Mouse (Mus musculus): ENCODE results near the gene Bcas3. TPM values are rescaled to one million over a fixed set of nuclear protein-coding genes. Genes with fewer than 3 reads are reported as not detected.

Bcas3 gene
- total RNA-seq, 1 experiment from 2014 or later, result 19.2 TPM

DNA sequence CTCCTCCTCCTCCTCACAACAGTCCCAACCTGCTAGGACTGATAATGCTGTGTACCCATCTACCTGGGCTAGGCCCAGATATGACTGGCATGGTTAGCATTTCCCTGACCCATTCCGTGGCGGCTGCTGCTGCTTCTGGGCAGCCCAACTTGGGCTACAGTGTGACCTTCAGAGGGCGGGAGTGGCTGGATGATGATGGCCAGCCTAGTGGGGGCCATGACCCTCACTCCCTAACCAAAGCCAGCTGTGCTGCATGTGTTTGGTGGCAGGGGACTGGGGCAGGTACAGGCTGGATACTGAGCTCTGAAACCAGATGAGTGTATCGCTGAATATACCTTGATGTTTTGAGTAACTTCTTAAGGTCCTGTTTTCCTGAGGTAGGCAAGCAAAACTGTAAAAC lies 470.8 kb downstream of the Bcas3 start:
- no peak for ATAC-seq (replicated peaks; ENCODE audit: insufficient number of reproducible peaks, low FRiP score, low TSS enrichment, poor library complexity, severe bottlenecking)

DNA sequence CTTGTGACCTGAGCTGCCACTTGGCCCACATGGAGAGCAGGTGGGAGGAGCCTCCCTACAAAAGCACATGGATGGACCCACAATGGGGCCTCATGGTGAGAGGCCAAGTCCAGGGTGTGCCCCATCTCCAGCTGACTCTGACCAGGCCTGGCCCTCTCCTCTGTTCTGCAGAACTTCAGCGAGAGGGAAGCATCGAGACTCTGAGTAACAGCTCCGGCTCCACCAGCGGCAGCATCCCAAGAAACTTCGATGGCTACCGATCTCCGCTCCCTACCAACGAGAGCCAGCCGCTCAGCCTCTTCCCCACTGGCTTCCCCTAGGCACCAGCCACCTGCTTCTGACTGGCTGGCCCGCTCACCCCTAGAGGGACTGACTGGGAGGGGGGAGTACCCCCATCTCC lies 472.1 kb downstream of the Bcas3 start:
- no peak for ATAC-seq (replicated peaks; ENCODE audit: insufficient number of reproducible peaks, low FRiP score, low TSS enrichment, poor library complexity, severe bottlenecking)

- no peak for ATAC-seq (replicated peaks; ENCODE audit: insufficient number of reproducible peaks, low FRiP score, low TSS enrichment, poor library complexity, severe bottlenecking)
Observed at GRCm38 (mm10) chr11:85825823-85826222, 472.9 kb downstream of the Bcas3 start.

- ATAC-seq (replicated peaks; ENCODE audit: insufficient number of reproducible peaks, low FRiP score, low TSS enrichment, poor library complexity, severe bottlenecking), result no peak
Observed at GRCm38 (mm10) chr11:85827342-85827741, 474.4 kb downstream of the Bcas3 start.

- no peak for ATAC-seq (replicated peaks; ENCODE audit: insufficient number of reproducible peaks, low FRiP score, low TSS enrichment, poor library complexity, severe bottlenecking)
Observed at GRCm38 (mm10) chr11:85828691-85829519, 475.9 kb downstream of the Bcas3 start.

- ATAC-seq (replicated peaks; ENCODE audit: insufficient number of reproducible peaks, low FRiP score, low TSS enrichment, poor library complexity, severe bottlenecking), result no peak
Observed at GRCm38 (mm10) chr11:85829520-85830440, 476.8 kb downstream of the Bcas3 start.

DNA sequence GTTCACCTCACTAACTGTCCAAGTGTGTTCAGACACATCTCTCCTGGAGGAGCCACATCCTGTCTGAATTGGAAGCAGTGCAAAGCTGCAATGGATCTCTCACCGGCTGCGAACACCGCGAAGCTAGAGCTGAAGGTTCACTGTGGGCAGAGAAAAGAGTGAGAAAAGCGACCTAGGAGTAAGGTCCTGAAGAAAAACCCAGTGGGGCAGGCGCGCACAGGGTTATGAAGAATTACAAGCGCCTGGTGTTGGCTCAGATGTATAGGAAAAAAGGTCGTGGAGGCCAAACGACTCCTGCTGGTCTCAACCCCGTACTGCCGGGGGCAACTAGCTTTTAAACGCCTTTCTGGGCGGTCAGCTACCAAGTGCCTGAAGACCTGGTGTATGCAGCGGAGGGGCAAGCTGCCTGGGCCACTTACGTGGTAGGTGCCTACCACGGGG lies 478.0 kb downstream of the Bcas3 start:
- ATAC-seq (replicated peaks; ENCODE audit: insufficient number of reproducible peaks, low FRiP score, low TSS enrichment, poor library complexity, severe bottlenecking), result no peak

- ATAC-seq (replicated peaks; ENCODE audit: insufficient number of reproducible peaks, low FRiP score, low TSS enrichment, poor library complexity, severe bottlenecking), result no peak
Observed at GRCm38 (mm10) chr11:85831656-85832230, 478.8 kb downstream of the Bcas3 start.

DNA sequence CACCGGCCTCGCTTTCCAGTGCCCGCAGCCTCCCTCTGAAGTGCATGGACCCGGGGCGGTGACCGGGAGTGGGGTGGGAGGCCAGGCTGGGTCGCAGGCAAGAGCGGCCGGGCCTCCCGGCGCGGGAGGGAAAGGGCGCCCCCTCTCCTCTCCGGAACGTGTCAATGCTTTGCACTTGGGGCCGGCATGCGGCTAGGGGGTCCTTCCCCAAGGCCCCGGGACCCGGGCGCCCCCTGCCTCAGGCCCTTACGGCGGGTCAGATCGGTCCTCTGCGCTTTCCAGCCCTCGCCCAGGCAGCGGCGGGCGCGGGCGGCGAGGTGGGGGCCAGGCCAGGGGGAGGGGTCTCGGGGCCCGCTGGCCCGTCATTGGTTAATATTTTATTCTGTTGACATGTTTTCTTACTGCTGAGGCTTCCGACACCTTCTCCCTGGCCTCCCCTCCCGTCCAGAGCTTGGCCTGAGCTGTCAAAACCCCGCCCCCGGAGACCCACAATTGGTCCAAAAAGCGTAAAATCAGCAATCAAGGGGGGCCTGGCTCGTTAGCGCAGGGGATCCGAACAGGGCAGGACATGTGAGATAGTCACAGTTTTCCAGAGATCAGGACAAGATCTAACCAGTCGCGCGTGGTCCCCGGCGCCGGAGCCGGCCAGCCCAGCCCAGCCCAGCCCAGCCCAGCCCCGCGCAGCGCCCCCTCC lies 479.4 kb downstream of the Bcas3 start, which contains the start of gene Tbx2:
Gene Tbx2 (plus strand): TSS at position 321 of the 694 bp plus-strand sequence.
- ATAC-seq (replicated peaks; ENCODE audit: insufficient number of reproducible peaks, low FRiP score, low TSS enrichment, poor library complexity, severe bottlenecking), result no peak

GRCm38 (mm10) chr11:85833081-85833521 lies 480.1 kb downstream of the Bcas3 start:
- ATAC-seq (replicated peaks; ENCODE audit: insufficient number of reproducible peaks, low FRiP score, low TSS enrichment, poor library complexity, severe bottlenecking), result no peak

GRCm38 (mm10) chr11:85833761-85834385 lies 480.9 kb downstream of the Bcas3 start:
- ATAC-seq (replicated peaks; ENCODE audit: insufficient number of reproducible peaks, low FRiP score, low TSS enrichment, poor library complexity, severe bottlenecking), result no peak

DNA sequence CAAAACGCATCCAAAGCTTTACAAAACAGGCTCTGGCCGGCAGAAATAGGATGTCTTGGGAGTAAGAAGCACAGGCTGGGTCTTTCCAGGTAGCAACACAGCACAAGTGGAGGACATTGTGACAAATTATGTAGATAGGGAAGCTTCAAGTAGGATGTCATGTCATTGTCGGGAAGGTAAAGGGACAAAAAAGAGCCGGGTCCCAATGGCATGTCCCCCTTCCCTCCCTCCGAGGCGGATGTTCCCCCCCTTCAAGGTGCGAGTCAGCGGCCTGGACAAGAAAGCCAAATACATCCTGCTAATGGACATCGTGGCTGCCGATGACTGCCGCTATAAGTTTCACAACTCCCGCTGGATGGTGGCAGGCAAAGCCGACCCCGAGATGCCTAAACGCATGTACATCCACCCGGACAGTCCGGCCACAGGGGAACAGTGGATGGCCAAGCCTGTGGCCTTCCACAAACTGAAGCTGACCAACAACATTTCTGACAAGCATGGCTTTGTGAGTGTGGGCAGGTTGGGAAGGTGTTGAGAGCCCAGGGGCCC lies 481.5 kb downstream of the Bcas3 start:
- no peak for ATAC-seq (replicated peaks; ENCODE audit: insufficient number of reproducible peaks, low FRiP score, low TSS enrichment, poor library complexity, severe bottlenecking)

DNA sequence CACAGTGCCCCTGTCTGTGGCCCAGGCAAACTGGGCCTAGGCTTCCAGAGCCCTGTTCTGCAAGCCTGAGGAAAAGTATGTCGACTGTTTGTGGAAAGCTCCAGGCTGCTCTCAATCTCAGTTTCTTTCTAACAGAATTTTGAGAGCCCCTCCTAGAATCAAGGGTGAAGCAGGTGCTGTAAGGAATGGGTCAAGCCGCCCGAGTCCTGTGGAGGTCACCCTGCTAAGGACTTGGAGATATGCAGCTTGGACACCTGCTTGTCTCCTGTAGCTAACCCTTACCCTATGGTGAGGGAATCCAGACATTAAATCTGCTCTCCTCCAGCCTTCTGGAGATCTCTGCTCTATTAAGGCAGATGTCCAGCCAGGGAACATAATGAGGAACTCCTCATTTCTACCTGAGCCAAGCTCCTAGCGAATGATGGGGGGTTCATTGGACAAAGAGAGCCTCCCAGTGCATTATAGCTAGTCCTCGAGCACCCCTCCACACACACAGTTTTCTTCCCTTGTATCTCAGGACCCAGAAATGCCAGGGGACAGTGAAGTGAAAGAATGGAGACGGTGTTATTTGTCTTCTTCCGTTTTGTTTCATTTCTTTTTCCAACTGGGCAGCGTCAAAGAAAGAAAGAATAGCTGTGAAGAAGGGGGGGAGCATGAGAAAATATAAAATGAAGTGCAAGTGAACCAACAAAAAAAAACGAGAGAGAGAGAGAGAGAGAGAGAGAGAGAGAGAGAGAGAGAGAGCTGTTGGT lies 482.2 kb downstream of the Bcas3 start:
- no peak for ATAC-seq (replicated peaks; ENCODE audit: insufficient number of reproducible peaks, low FRiP score, low TSS enrichment, poor library complexity, severe bottlenecking)

DNA sequence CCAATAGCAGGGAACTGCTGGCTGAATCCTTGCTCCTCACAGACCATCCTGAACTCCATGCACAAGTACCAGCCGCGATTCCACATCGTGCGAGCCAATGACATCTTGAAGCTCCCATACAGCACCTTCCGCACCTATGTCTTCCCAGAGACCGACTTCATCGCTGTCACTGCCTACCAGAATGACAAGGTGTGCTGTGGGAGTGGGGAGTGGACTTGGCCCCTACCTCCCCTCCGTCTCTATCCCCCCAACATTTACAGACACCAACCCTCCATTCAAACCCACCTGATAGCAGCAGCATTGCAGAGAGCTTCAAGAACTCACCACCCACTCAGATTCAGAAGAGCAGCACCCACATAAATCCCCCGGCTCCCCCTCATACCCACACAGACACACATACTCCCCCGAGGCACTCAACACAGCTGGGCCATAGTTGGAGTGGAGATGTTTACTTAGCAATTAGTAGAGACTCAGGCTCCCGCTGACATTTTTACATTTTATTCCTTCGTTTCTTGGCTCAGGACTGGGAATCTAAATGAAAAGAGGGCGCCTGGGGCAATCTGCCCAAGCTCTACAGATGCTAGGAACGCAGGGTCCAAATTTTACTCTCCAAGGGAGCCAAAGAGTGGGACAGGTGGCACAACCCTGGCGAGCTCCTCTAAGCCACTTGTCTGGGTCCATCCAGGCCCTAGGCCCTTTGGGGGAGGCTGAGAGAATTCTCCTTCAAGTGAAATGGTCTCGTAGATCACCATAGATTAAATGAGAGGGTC lies 483.0 kb downstream of the Bcas3 start:
- ATAC-seq (replicated peaks; ENCODE audit: insufficient number of reproducible peaks, low FRiP score, low TSS enrichment, poor library complexity, severe bottlenecking), result no peak

DNA sequence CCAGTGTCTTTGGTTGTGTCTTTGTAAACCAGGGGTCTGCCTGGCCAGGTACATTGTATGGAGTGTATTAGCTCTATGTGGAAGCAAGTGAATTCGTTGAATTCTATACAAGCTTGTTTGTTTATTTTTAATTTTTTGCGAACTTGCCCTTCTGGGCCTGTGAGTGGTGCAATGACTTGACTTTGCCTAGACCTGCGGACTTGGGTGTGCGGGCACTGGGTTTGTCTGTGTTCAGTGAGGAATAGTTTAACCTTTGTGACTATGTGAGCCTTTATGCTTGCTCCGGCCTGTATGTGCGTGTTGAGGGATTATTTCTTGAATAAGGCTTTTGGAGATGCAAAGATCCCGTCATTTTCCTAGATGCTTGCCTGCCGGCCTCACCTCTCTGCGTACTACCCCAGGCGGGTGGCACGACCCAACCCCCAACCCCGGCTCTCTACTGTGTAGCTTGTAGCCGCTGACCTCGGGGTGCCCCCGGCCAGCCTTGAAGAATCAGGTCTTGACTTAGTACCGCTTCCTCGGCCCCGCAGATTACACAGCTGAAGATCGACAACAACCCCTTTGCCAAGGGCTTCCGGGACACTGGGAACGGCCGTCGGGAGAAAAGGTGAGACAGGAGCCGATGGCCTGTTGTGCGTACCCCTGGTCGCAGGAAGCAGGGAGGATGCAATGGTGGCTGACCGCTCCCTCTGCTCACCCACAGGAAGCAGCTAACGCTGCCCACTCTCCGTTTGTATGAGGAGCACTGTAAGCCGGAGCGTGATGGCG lies 483.7 kb downstream of the Bcas3 start:
- no peak for ATAC-seq (replicated peaks; ENCODE audit: insufficient number of reproducible peaks, low FRiP score, low TSS enrichment, poor library complexity, severe bottlenecking)

DNA sequence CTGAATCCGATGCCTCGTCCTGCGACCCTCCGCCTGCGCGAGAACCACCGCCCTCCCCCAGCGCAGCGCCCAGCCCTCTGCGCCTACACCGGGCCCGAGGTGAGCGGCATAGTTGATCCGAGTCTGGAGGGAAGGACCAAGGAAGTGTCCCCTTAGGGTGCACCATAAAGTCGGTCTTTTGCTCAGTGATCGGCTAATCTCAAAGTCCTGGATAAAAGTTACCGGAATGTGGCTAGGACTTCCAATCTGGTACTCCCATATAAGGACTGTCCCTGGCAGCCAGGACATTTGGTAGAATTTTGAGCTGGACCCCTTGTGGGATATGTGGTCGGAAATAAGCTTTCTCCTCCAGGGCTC lies 484.3 kb downstream of the Bcas3 start:
- ATAC-seq (replicated peaks; ENCODE audit: insufficient number of reproducible peaks, low FRiP score, low TSS enrichment, poor library complexity, severe bottlenecking), result no peak

Measured in monocyte, adult 5-6 weeks (primary cell).